Mouse (Mus musculus) CH12.LX (cell line): ENCODE results near the gene Sgsm2. TPM values are rescaled to one million over a fixed set of nuclear protein-coding genes. Genes with fewer than 3 reads are reported as not detected.
A peak's percentile ranks its signal among the peaks of the same experiment; 100 is the strongest.

ENCODE experiments used
- DNase-seq: peaks from one replicate; pipeline ENCODE4 v3.0.0-alpha.2; 2013; ENCODE audit errors: extremely low read depth
- H3K27ac ChIP-seq: 2 replicates; pipeline ENCODE4 v1.5.1; 2012; ENCODE audit warnings: low read depth, mild to moderate bottlenecking, control low read depth, moderate library complexity; ENCODE audit not compliant: insufficient read depth
- H3K27me3 ChIP-seq: replicated peaks from 2 replicates; pipeline ENCODE3; 2012; ENCODE audit warnings: inconsistent platforms
- H3K36me3 ChIP-seq, 2 experiments: replicated peaks in 1 of 2; 2 replicates each; pipeline versions ENCODE3 to v1.6.1; 2012; ENCODE audit warnings: inconsistent platforms in 1 of 2, low read length in 1 of 2, mild to moderate bottlenecking in 1 of 2, mixed read lengths in 1 of 2, moderate library complexity in 1 of 2; ENCODE audit not compliant: control insufficient read depth in 1 of 2, insufficient read depth in 1 of 2
- H3K4me1 ChIP-seq, 2 experiments: 2 replicates each; pipeline ENCODE4 v1.6.1; 2012; ENCODE audit warnings: inconsistent platforms in 1 of 2, moderate library complexity in 1 of 2; ENCODE audit not compliant: insufficient read depth in 2 of 2, control insufficient read depth in 1 of 2
- H3K4me2 ChIP-seq: 2 replicates; pipeline ENCODE4 v1.6.1; 2012; ENCODE audit warnings: low read depth, mild to moderate bottlenecking, control low read depth; ENCODE audit not compliant: poor library complexity, insufficient read depth, severe bottlenecking
- H3K4me3 ChIP-seq, 3 experiments: fragments of 150-350 bp in 1 of 3; sonication (generic) in 1 of 3; replicated peaks in 1 of 3; 2 replicates each; pipeline versions ENCODE3 to v1.5.1; 2011 to 2012; ENCODE audit warnings: low read depth in 2 of 3, low read length in 2 of 3, mild to moderate bottlenecking in 2 of 3, moderate library complexity in 2 of 3, control low read depth in 1 of 3, improper control_type of control experiment in 1 of 3, inconsistent platforms in 1 of 3, mixed read lengths in 1 of 3; ENCODE audit not compliant: poor library complexity in 1 of 3
- H3K79me2 ChIP-seq: replicated peaks from 2 replicates; pipeline ENCODE4 v1.6.1; 2012; ENCODE audit warnings: mild to moderate bottlenecking, moderate library complexity; ENCODE audit not compliant: control insufficient read depth, poor library complexity, insufficient read depth, severe bottlenecking; ENCODE audit errors: extremely low read depth
- H3K9ac ChIP-seq: 2 replicates; pipeline ENCODE4 v1.6.1; 2012; ENCODE audit warnings: low read depth, mild to moderate bottlenecking, control low read depth, moderate library complexity; ENCODE audit not compliant: insufficient read depth
- H3K9me3 ChIP-seq: replicated peaks from 2 replicates; pipeline ENCODE3; 2012; ENCODE audit warnings: low read length, inconsistent platforms, mixed read lengths
- BHLHE40 ChIP-seq: IDR thresholded peaks from 2 replicates; pipeline ENCODE4 v1.6.1; 2011; ENCODE audit warnings: mild to moderate bottlenecking, low read depth, low read length, improper control_type of control experiment
- CHD1 ChIP-seq: IDR thresholded peaks from 2 replicates; pipeline ENCODE4 v1.6.1; 2012; ENCODE audit warnings: low read depth, low read length, improper control_type of control experiment, inconsistent platforms
- CHD2 ChIP-seq: IDR thresholded peaks from 2 replicates; pipeline ENCODE4 v1.6.1; 2011; ENCODE audit warnings: low read length, improper control_type of control experiment
- CTCF ChIP-seq, 2 experiments: IDR thresholded peaks in 1 of 2; conservative IDR thresholded peaks in 1 of 2; 2 replicates each; pipeline ENCODE4 v1.5.1; 2011 to 2012; ENCODE audit warnings: low read depth in 2 of 2, low read length in 2 of 2, improper control_type of control experiment in 1 of 2, inconsistent platforms in 1 of 2, mild to moderate bottlenecking in 1 of 2, moderate library complexity in 1 of 2
- E2F4 ChIP-seq: IDR thresholded peaks from 2 replicates; pipeline ENCODE4 v1.6.1; 2011; ENCODE audit warnings: low read depth, low read length, improper control_type of control experiment; ENCODE audit not compliant: insufficient replicate concordance
- ELF1 ChIP-seq: IDR thresholded peaks from 2 replicates; pipeline ENCODE4 v1.6.1; 2014; ENCODE audit warnings: low read depth, mild to moderate bottlenecking, inconsistent platforms, low read length, improper control_type of control experiment
- EP300 ChIP-seq: IDR thresholded peaks from 2 replicates; pipeline ENCODE4 v1.6.1; 2011; ENCODE audit warnings: low read length, improper control_type of control experiment
- ETS1 ChIP-seq: conservative IDR thresholded peaks from 2 replicates; pipeline ENCODE4 v1.6.1; 2012; ENCODE audit warnings: low read depth, mild to moderate bottlenecking, inconsistent platforms, low read length, improper control_type of control experiment, moderate library complexity
- GABPA ChIP-seq: IDR thresholded peaks from 2 replicates; pipeline ENCODE4 v1.6.1; 2012; ENCODE audit warnings: low read depth, low read length, improper control_type of control experiment, inconsistent platforms; ENCODE audit not compliant: insufficient replicate concordance
- HCFC1 ChIP-seq: IDR thresholded peaks from 2 replicates; pipeline ENCODE4 v1.6.1; 2012; ENCODE audit warnings: low read depth, mild to moderate bottlenecking, inconsistent platforms, low read length, improper control_type of control experiment
- IRF4 ChIP-seq: IDR thresholded peaks from 2 replicates; pipeline ENCODE4 v1.6.1; 2014; ENCODE audit warnings: low read depth, mild to moderate bottlenecking, inconsistent platforms, low read length, improper control_type of control experiment
- JUN ChIP-seq: IDR thresholded peaks from 2 replicates; pipeline ENCODE4 v1.6.1; 2011; ENCODE audit warnings: low read depth, mild to moderate bottlenecking, low read length, improper control_type of control experiment, moderate library complexity; ENCODE audit not compliant: insufficient read depth
- JUND ChIP-seq: conservative IDR thresholded peaks from 2 replicates; pipeline ENCODE4 v1.6.1; 2011; ENCODE audit warnings: low read depth, low read length, improper control_type of control experiment
- KAT2A ChIP-seq: IDR thresholded peaks from 2 replicates; pipeline ENCODE4 v1.6.1; 2012; ENCODE audit warnings: low read length, improper control_type of control experiment, inconsistent platforms; ENCODE audit not compliant: insufficient replicate concordance
- MAFK ChIP-seq: IDR thresholded peaks from 2 replicates; pipeline ENCODE4 v1.6.1; 2011; ENCODE audit warnings: low read length, improper control_type of control experiment; ENCODE audit not compliant: insufficient replicate concordance
- MAX ChIP-seq: IDR thresholded peaks from 2 replicates; pipeline ENCODE4 v1.6.1; 2011; ENCODE audit warnings: low read length, improper control_type of control experiment
- MAZ ChIP-seq: IDR thresholded peaks from 2 replicates; pipeline ENCODE4 v1.6.1; 2012; ENCODE audit warnings: low read depth, mild to moderate bottlenecking, inconsistent platforms, low read length, improper control_type of control experiment, moderate library complexity
- MEF2A ChIP-seq: IDR thresholded peaks from 2 replicates; pipeline ENCODE4 v1.6.1; 2014; ENCODE audit warnings: low read depth, mild to moderate bottlenecking, inconsistent platforms, low read length, improper control_type of control experiment, borderline replicate concordance
- MXI1 ChIP-seq: IDR thresholded peaks from 2 replicates; pipeline ENCODE4 v1.6.1; 2011; ENCODE audit warnings: mild to moderate bottlenecking, low read depth, low read length, improper control_type of control experiment
- MYC ChIP-seq: IDR thresholded peaks from 2 replicates; pipeline ENCODE4 v1.6.1; 2011; ENCODE audit warnings: low read depth, mild to moderate bottlenecking, improper control_type of control experiment, low read length
- NELFE ChIP-seq: IDR thresholded peaks from 2 replicates; pipeline ENCODE4 v1.6.1; 2011; ENCODE audit warnings: low read depth, low read length, improper control_type of control experiment
- NRF1 ChIP-seq: IDR thresholded peaks from 2 replicates; pipeline ENCODE4 v1.6.1; 2014; ENCODE audit warnings: low read depth, mild to moderate bottlenecking, inconsistent platforms, low read length, improper control_type of control experiment, moderate library complexity
- PAX5 ChIP-seq: IDR thresholded peaks from 2 replicates; pipeline ENCODE4 v1.6.1; 2012; ENCODE audit warnings: low read length, inconsistent platforms, mixed read lengths
- POLR2A ChIP-seq: IDR thresholded peaks from 2 replicates; pipeline ENCODE4 v1.6.1; 2011; ENCODE audit warnings: low read depth, mild to moderate bottlenecking, improper control_type of control experiment, low read length
- POLR2AphosphoS2 ChIP-seq: IDR thresholded peaks from 2 replicates; pipeline ENCODE4 v1.6.1; 2011; ENCODE audit warnings: low read depth, low read length, improper control_type of control experiment
- RAD21 ChIP-seq: IDR thresholded peaks from 2 replicates; pipeline ENCODE4 v1.6.1; 2011; ENCODE audit warnings: low read depth, mild to moderate bottlenecking, low read length, improper control_type of control experiment, moderate library complexity
- RCOR1 ChIP-seq: conservative IDR thresholded peaks from 2 replicates; pipeline ENCODE4 v1.6.1; 2012; ENCODE audit warnings: low read depth, mild to moderate bottlenecking, inconsistent platforms, low read length, improper control_type of control experiment
- SIN3A ChIP-seq: IDR thresholded peaks from 2 replicates; pipeline ENCODE4 v1.6.1; 2012; ENCODE audit warnings: low read length, improper control_type of control experiment, inconsistent platforms
- SMC3 ChIP-seq: IDR thresholded peaks from 2 replicates; pipeline ENCODE4 v1.6.1; 2011; ENCODE audit warnings: low read depth, low read length, improper control_type of control experiment
- TBP ChIP-seq: conservative IDR thresholded peaks from 2 replicates; pipeline ENCODE4 v1.6.1; 2011; ENCODE audit warnings: low read depth, low read length, improper control_type of control experiment
- TCF12 ChIP-seq: IDR thresholded peaks from 2 replicates; pipeline ENCODE4 v1.6.1; 2014; ENCODE audit warnings: low read depth, mild to moderate bottlenecking, inconsistent platforms, low read length, improper control_type of control experiment
- UBTF ChIP-seq: IDR thresholded peaks from 2 replicates; pipeline ENCODE4 v1.6.1; 2012; ENCODE audit warnings: low read depth, mild to moderate bottlenecking, inconsistent platforms, low read length, improper control_type of control experiment, moderate library complexity
- USF1 ChIP-seq: IDR thresholded peaks from 2 replicates; pipeline ENCODE4 v1.6.1; 2014; ENCODE audit warnings: low read depth, mild to moderate bottlenecking, inconsistent platforms, low read length, improper control_type of control experiment
- USF2 ChIP-seq: conservative IDR thresholded peaks from 2 replicates; pipeline ENCODE4 v1.6.1; 2011; ENCODE audit warnings: low read depth, low read length, improper control_type of control experiment
- ZC3H11A ChIP-seq: IDR thresholded peaks from 2 replicates; pipeline ENCODE4 v1.6.1; 2012; ENCODE audit warnings: low read depth, mild to moderate bottlenecking, inconsistent platforms, low read length, improper control_type of control experiment
- ZKSCAN1 ChIP-seq: IDR thresholded peaks from 2 replicates; pipeline ENCODE4 v1.6.1; 2012; ENCODE audit warnings: low read depth, inconsistent platforms, low read length, improper control_type of control experiment, borderline replicate concordance
- ZMIZ1 ChIP-seq: IDR thresholded peaks from 2 replicates; pipeline ENCODE4 v1.6.1; 2012; ENCODE audit warnings: low read depth, mild to moderate bottlenecking, inconsistent platforms, low read length, improper control_type of control experiment
- ZNF384 ChIP-seq: IDR thresholded peaks from 2 replicates; pipeline ENCODE4 v1.6.1; 2012; ENCODE audit warnings: low read depth, low read length, improper control_type of control experiment, inconsistent platforms
- dilution Hi-C: fragments of 300-500 bp; cut with MboI; formaldehyde crosslinking; loops from 2 replicates; pipeline ENCODE4 v1.14.3; 2020; ENCODE audit warnings: low sequenced_read_pairs; ENCODE audit not compliant: extremely low pct_unique_long_range_greater_than_20kb, extremely low pct_ligation_motif_present
- in situ Hi-C: fragments of 300-500 bp; cut with MboI; formaldehyde crosslinking; loops from 3 replicates; pipeline ENCODE4 v1.14.3; 2019; ENCODE audit warnings: low sequenced_read_pairs, low pct_ligation_motif_present, low pct_unique_long_range_greater_than_20kb, mixed read lengths
- polyA plus RNA-seq: library from polyadenylated mRNA; unstranded; fragments of >175 nt; gene quantifications from 2 replicates; pipeline ENCODE4 v1.2.1, GENCODE M21; 2012; ENCODE audit warnings: low read depth; ENCODE audit not compliant: insufficient read length
- total RNA-seq, 2 experiments: library from RNA; depleted of rRNA; stranded (reverse); fragments of 300-350 nt in 1 of 2; fragments of >200 nt in 1 of 2; gene quantifications; 2 replicates each; pipeline ENCODE4 v1.2.3; 2012 to 2014

The Sgsm2 gene
- total and polyA plus RNA-seq, 3 experiments = 0.75 to 3.8 (median 3.1) TPM

DNA sequence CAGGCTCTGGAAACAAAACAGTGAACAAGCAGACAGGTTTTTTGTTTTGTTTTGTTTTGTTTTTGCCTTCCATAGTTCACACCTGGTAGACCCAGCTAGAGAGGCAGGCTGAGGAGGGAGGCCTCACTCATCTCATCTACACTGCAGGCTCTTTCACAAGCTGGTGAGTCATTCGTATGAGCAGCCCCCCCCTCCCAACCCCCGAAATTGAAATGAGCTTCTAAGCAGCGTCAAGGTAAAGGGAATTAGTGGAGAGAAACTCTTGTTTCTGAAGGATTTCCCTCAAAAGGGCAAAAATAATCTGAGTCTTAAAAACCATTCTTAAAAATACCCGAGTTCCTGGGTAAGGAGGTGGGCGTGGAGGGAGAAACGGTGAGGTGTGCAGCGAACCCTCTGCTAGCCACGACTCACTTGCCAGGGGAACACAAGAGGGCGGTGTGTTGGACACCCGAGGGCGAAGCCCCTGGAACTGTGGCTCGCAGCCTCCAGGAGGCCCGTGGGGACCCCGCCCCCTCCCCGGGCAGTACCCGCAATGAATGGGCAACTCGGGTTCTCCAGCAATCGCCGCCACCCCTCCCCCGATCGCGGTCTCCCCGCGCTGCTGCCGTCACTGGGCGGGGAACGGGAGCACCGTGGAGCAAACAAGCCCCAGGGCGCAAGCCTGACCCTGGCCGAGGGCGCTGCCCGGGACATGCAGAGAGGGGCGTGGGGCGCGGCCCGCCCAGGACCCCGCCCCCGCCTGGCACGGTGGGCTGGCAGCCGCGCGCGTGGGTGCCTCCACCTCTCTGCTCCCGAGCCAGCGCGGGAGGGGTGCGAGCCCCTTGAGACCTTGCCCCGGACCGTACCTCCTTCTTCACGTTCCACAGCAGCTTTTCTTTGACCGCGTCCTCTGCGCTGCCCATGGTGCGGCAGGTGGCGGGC, 620 bp downstream of the Sgsm2 start:
- Histone ChIP-seq H3K4me3 (peak overlapping the region; percentile 51 to 97 (median 59)), H3K4me2 (peak overlapping the region; percentile 80), H3K27me3 (no peaks in the 10 kb centered on the region), H3K79me2 (peaks cover 33% of the 10 kb centered on the region), H3K9me3 (no peaks in the 10 kb centered on the region), H3K4me1 (peaks cover 5 to 30% of the 10 kb centered on the region in 2 experiments; a peak in 3 of 4 replicates), H3K27ac (peak overlapping the region; percentile 41)
- peak; percentile 46 for DNase-seq
- dilution Hi-C loops = no loop called here
- no peak for TF ChIP-seq ZNF384
- no peak for TF ChIP-seq MAX
- no peak for TF ChIP-seq ZKSCAN1
- TF ChIP-seq RCOR1 = no peak
- no peak for TF ChIP-seq UBTF
- TF ChIP-seq NRF1 = peak; percentile 10; the same call in 1 of the 2 replicates
- no peak for TF ChIP-seq MYC
- TF ChIP-seq CHD2 = no peak
- TF ChIP-seq E2F4 = no peak
- peak in 1 of 2 experiments; percentile 59; a peak in 2 of 4 replicates for TF ChIP-seq CTCF (conservative IDR thresholded peaks at IDR 0.05 in 1 of 2, IDR thresholded peaks at IDR 0.05 in 1 of 2; ENCODE audit: low read depth in 2 of 2, low read length in 2 of 2)
- TF ChIP-seq MEF2A = no peak; the same call in 1 of the 2 replicates
- no peak for TF ChIP-seq KAT2A
- no peak for TF ChIP-seq ETS1
- no peak for TF ChIP-seq MAFK
- peak; percentile 28; the same call in 1 of the 2 replicates for TF ChIP-seq SMC3
- no peak for TF ChIP-seq POLR2A
- no peak for TF ChIP-seq CHD1
- no peak for TF ChIP-seq PAX5
- TF ChIP-seq USF2 = no peak
- no peak for TF ChIP-seq GABPA
- no peak for TF ChIP-seq BHLHE40
- no peak; the same call in 1 of the 2 replicates for TF ChIP-seq MAZ
- TF ChIP-seq JUN = no peak
- no peak for TF ChIP-seq ELF1
- no peak for TF ChIP-seq POLR2AphosphoS2
- TF ChIP-seq JUND = no peak
- 0 out of 2 replicates have a peak, but pooled peaks have one; percentile 11 for TF ChIP-seq NELFE
- TF ChIP-seq RAD21 = no peak; the same call in 1 of the 2 replicates
- no peak for TF ChIP-seq EP300
- TF ChIP-seq IRF4 = no peak
- peak; percentile 54; the same call in 1 of the 2 replicates for TF ChIP-seq SIN3A
- TF ChIP-seq ZMIZ1 = no peak
- no peak for TF ChIP-seq TBP
- TF ChIP-seq MXI1 = peak; percentile 29; the same call in 1 of the 2 replicates
- TF ChIP-seq TCF12 = no peak
- no peak for TF ChIP-seq ZC3H11A
- no peak for TF ChIP-seq HCFC1
- no peak for TF ChIP-seq USF1
- TF ChIP-seq, all 38 proteins: peak for 6
- in situ Hi-C loops = no loop called here
- peaks cover 14 to 22% of the 10 kb centered on the region in 2 experiments for H3K36me3 ChIP-seq
- peak overlapping the region; percentile 56 for H3K9ac ChIP-seq
